Mouse (Mus musculus) testis, adult 2 months (tissue): ENCODE results near the gene Clca3a2.
"Not testable (repeated sequence)": the region's sequence is repeated elsewhere in the genome, so short reads cannot be mapped to it uniquely, and the experiment has no call there.

ENCODE experiments used
- CTCF ChIP-seq: fragments of 200-500 bp; IDR thresholded peaks from 2 replicates; pipeline ENCODE4 v1.5.1; 2012; ENCODE audit warnings: low read depth, mild to moderate bottlenecking, inconsistent platforms, low read length, moderate library complexity; ENCODE audit not compliant: control insufficient read depth, insufficient read depth, insufficient replicate concordance
- POLR2A ChIP-seq: fragments of 200-500 bp; IDR thresholded peaks from 2 replicates; pipeline ENCODE4 v1.6.1; 2012; ENCODE audit warnings: low read depth, mild to moderate bottlenecking, inconsistent platforms, low read length, moderate library complexity; ENCODE audit not compliant: control insufficient read depth

DNA sequence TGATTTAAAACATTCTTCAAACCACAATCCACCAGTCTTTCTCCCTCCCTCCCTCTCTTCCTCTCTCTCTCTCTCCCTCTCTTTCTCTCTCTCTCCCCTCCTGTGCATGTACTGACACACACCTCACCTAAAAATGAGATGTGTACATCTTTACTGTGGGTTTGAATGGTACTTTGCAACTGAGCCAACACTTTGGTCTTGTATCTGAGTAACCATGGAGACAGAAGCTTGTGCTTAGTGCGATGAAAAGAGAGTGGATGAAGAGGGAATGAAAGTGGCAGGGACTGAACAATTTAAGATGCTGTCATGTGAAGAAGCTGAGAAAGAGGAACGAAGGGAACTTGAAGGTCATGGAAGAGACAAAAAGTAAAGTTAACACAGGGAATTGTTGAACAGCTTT is 12.7 kb downstream of the Clca3a2 start:
- not testable (repeated sequence) for TF ChIP-seq CTCF, POLR2A
